Mouse (Mus musculus): ENCODE results near the gene Wdr89. TPM values are rescaled to one million over a fixed set of nuclear protein-coding genes. Genes with fewer than 3 reads are reported as not detected.

Gene Wdr89
- polyA plus RNA-seq, 1 experiment from 2014 or later: 8.6 TPM

- H3K27me3 ChIP-seq (replicated peaks): no peaks in the 10 kb centered on the region
- H3K9ac ChIP-seq: no peak overlapping the region
- H3K9me3 ChIP-seq (replicated peaks): no peaks in the 10 kb centered on the region; the same call in 1 of the 2 replicates
- ATAC-seq (ENCODE audit: insufficient number of reproducible peaks, low FRiP score): no peak
- peaks cover 13% of the 10 kb centered on the region; the same call in 1 of the 2 replicates for H3K4me1 ChIP-seq (replicated peaks)
- H3K27ac ChIP-seq (ENCODE audit: poor library complexity, severe bottlenecking): no peak overlapping the region
- no peak overlapping the region for H3K4me2 ChIP-seq
- WGBS: 79% methylated on average over 2 of the region's 2 CpGs
- H3K36me3 ChIP-seq: 0 out of 2 replicates have a peak, but pooled peaks cover 6% of the 10 kb centered on the region
- H3K4me3 ChIP-seq: no peak overlapping the region
Observed at GRCm38 (mm10) chr12:75647663-75648062, 21.7 kb downstream of the Wdr89 start.

GRCm38 (mm10) chr12:75645780-75646179 is 23.6 kb downstream of the Wdr89 start:
- peaks cover 13% of the 10 kb centered on the region; the same call in 1 of the 2 replicates for H3K4me1 ChIP-seq (replicated peaks)
- H3K27me3 ChIP-seq (replicated peaks): no peaks in the 10 kb centered on the region
- H3K9ac ChIP-seq: no peak overlapping the region
- WGBS: 91% methylated on average over 1 of the region's 1 CpGs
- H3K4me2 ChIP-seq: no peak overlapping the region
- no peaks in the 10 kb centered on the region; the same call in 1 of the 2 replicates for H3K9me3 ChIP-seq (replicated peaks)
- H3K27ac ChIP-seq (ENCODE audit: poor library complexity, severe bottlenecking): no peak overlapping the region
- no peak overlapping the region for H3K4me3 ChIP-seq
- no peak for ATAC-seq (ENCODE audit: insufficient number of reproducible peaks, low FRiP score)
- H3K36me3 ChIP-seq: 0 out of 2 replicates have a peak, but pooled peaks cover 6% of the 10 kb centered on the region

- ATAC-seq (ENCODE audit: insufficient number of reproducible peaks, low FRiP score): no peak
- Histone ChIP-seq H3K9ac (no peak overlapping the region), H3K4me3 (no peak overlapping the region), H3K4me1 (replicated peaks) (no peaks in the 10 kb centered on the region), H3K4me2 (no peak overlapping the region), H3K9me3 (replicated peaks) (no peaks in the 10 kb centered on the region), H3K27me3 (replicated peaks) (no peaks in the 10 kb centered on the region), H3K36me3 (no peaks in the 10 kb centered on the region), H3K27ac (ENCODE audit: poor library complexity, severe bottlenecking) (no peak overlapping the region)
- WGBS: 95% methylated on average over 1 of the region's 1 CpGs
Observed at GRCm38 (mm10) chr12:75641726-75642125, 27.6 kb downstream of the Wdr89 start.

GRCm38 (mm10) chr12:75638345-75638744 is 31.0 kb downstream of the Wdr89 start:
- Histone ChIP-seq H3K27me3 (replicated peaks) (no peaks in the 10 kb centered on the region), H3K27ac (ENCODE audit: poor library complexity, severe bottlenecking) (no peak overlapping the region), H3K4me1 (replicated peaks) (peaks cover 12% of the 10 kb centered on the region), H3K4me2 (no peak overlapping the region), H3K36me3 (no peaks in the 10 kb centered on the region), H3K9ac (no peak overlapping the region), H3K4me3 (no peak overlapping the region), H3K9me3 (replicated peaks) (no peaks in the 10 kb centered on the region)
- WGBS: 83% methylated on average over 2 of the region's 2 CpGs
- ATAC-seq (ENCODE audit: insufficient number of reproducible peaks, low FRiP score): no peak

GRCm38 (mm10) chr12:75637103-75637502 is 32.2 kb downstream of the Wdr89 start:
- H3K9me3 ChIP-seq (replicated peaks): no peaks in the 10 kb centered on the region
- 0 out of 2 replicates have a peak, but pooled peaks cover 7% of the 10 kb centered on the region for H3K36me3 ChIP-seq
- no peak for ATAC-seq (ENCODE audit: insufficient number of reproducible peaks, low FRiP score)
- WGBS: 83% methylated on average over 3 of the region's 3 CpGs
- no peak overlapping the region for H3K4me3 ChIP-seq
- H3K27ac ChIP-seq (ENCODE audit: poor library complexity, severe bottlenecking): no peak overlapping the region
- no peaks in the 10 kb centered on the region for H3K27me3 ChIP-seq (replicated peaks)
- no peak overlapping the region for H3K9ac ChIP-seq
- H3K4me2 ChIP-seq: no peak overlapping the region
- H3K4me1 ChIP-seq (replicated peaks): peaks cover 17% of the 10 kb centered on the region

- WGBS: 77% methylated on average over 10 of the region's 10 CpGs
- H3K9ac ChIP-seq: no peak overlapping the region
- H3K4me3 ChIP-seq: no peak overlapping the region
- peaks cover 17% of the 10 kb centered on the region for H3K4me1 ChIP-seq (replicated peaks)
- 0 out of 2 replicates have a peak, but pooled peaks cover 12% of the 10 kb centered on the region for H3K36me3 ChIP-seq
- H3K27me3 ChIP-seq (replicated peaks): no peaks in the 10 kb centered on the region
- no peak for ATAC-seq (ENCODE audit: insufficient number of reproducible peaks, low FRiP score)
- no peak overlapping the region for H3K27ac ChIP-seq (ENCODE audit: poor library complexity, severe bottlenecking)
- H3K4me2 ChIP-seq: no peak overlapping the region
- no peaks in the 10 kb centered on the region for H3K9me3 ChIP-seq (replicated peaks)
Observed at GRCm38 (mm10) chr12:75635771-75636430, 33.4 kb downstream of the Wdr89 start.

- no peak overlapping the region for H3K27ac ChIP-seq (ENCODE audit: poor library complexity, severe bottlenecking)
- no peak for ATAC-seq (ENCODE audit: insufficient number of reproducible peaks, low FRiP score)
- no peak overlapping the region for H3K4me3 ChIP-seq
- H3K9ac ChIP-seq: no peak overlapping the region
- 0 out of 2 replicates have a peak, but pooled peaks cover 5% of the 10 kb centered on the region for H3K9me3 ChIP-seq (replicated peaks)
- H3K4me1 ChIP-seq (replicated peaks): peaks cover 13% of the 10 kb centered on the region
- no peaks in the 10 kb centered on the region for H3K27me3 ChIP-seq (replicated peaks)
- no peak overlapping the region for H3K4me2 ChIP-seq
- H3K36me3 ChIP-seq: 0 out of 2 replicates have a peak, but pooled peaks cover 12% of the 10 kb centered on the region
- 65% methylated on average over 1 of the region's 1 CpGs for WGBS
Observed at GRCm38 (mm10) chr12:75629618-75630017, 39.7 kb downstream of the Wdr89 start.

GRCm38 (mm10) chr12:75623292-75623691 is 46.0 kb downstream of the Wdr89 start:
- Histone ChIP-seq H3K4me2 (no peak overlapping the region), H3K4me3 (no peak overlapping the region), H3K9ac (no peak overlapping the region), H3K4me1 (replicated peaks) (no peaks in the 10 kb centered on the region), H3K36me3 (no peaks in the 10 kb centered on the region), H3K27me3 (replicated peaks) (no peaks in the 10 kb centered on the region), H3K27ac (ENCODE audit: poor library complexity, severe bottlenecking) (no peak overlapping the region), H3K9me3 (replicated peaks) (peaks cover 6% of the 10 kb centered on the region)
- no peak for ATAC-seq (ENCODE audit: insufficient number of reproducible peaks, low FRiP score)
- 84% methylated on average over 5 of the region's 5 CpGs for WGBS

- Histone ChIP-seq H3K9ac (no peak overlapping the region), H3K4me2 (no peak overlapping the region), H3K27ac (ENCODE audit: poor library complexity, severe bottlenecking) (no peak overlapping the region), H3K4me1 (replicated peaks) (no peaks in the 10 kb centered on the region), H3K36me3 (no peaks in the 10 kb centered on the region), H3K4me3 (no peak overlapping the region), H3K9me3 (replicated peaks) (peaks cover 6% of the 10 kb centered on the region), H3K27me3 (replicated peaks) (no peaks in the 10 kb centered on the region)
- 62% methylated on average over 3 of the region's 3 CpGs for WGBS
- ATAC-seq (ENCODE audit: insufficient number of reproducible peaks, low FRiP score): no peak
Observed at GRCm38 (mm10) chr12:75622835-75623234, 46.5 kb downstream of the Wdr89 start.

- WGBS: 61% methylated on average over 8 of the region's 8 CpGs
- H3K9me3 ChIP-seq (replicated peaks): peaks cover 2% of the 10 kb centered on the region
- no peak overlapping the region for H3K4me2 ChIP-seq
- peaks cover 15% of the 10 kb centered on the region for H3K4me1 ChIP-seq (replicated peaks)
- no peak overlapping the region for H3K9ac ChIP-seq
- H3K36me3 ChIP-seq: no peaks in the 10 kb centered on the region
- ATAC-seq (ENCODE audit: insufficient number of reproducible peaks, low FRiP score): no peak
- no peaks in the 10 kb centered on the region for H3K27me3 ChIP-seq (replicated peaks)
- H3K4me3 ChIP-seq: no peak overlapping the region
- no peak overlapping the region for H3K27ac ChIP-seq (ENCODE audit: poor library complexity, severe bottlenecking)
Observed at GRCm38 (mm10) chr12:75616841-75617240, 52.5 kb downstream of the Wdr89 start.

GRCm38 (mm10) chr12:75616158-75616791 is 53.1 kb downstream of the Wdr89 start:
- Histone ChIP-seq H3K27ac (ENCODE audit: poor library complexity, severe bottlenecking) (peak overlapping the region; percentile 7; the same call in 1 of the 2 replicates), H3K36me3 (no peaks in the 10 kb centered on the region), H3K27me3 (replicated peaks) (no peaks in the 10 kb centered on the region), H3K9me3 (replicated peaks) (no peaks in the 10 kb centered on the region; the same call in 1 of the 2 replicates), H3K4me3 (peak overlapping the region; percentile 39), H3K9ac (peak overlapping the region; percentile 20; the same call in 1 of the 2 replicates), H3K4me1 (replicated peaks) (peaks cover 15% of the 10 kb centered on the region), H3K4me2 (peak overlapping the region; percentile 67)
- ATAC-seq (ENCODE audit: insufficient number of reproducible peaks, low FRiP score): peak; percentile 51
- WGBS: 5% methylated on average over 24 of the region's 24 CpGs
